Mouse (Mus musculus): ENCODE data around the gene Arih1.

GRCm38 (mm10) chr9:59484760-59485159 lies 1.7 kb downstream of the Arih1 start:
- TF ChIP-seq CTCF (IDR thresholded peaks at IDR 0.05; ENCODE audit: low read depth, low read length): no peak
- no peak for TF ChIP-seq POLR2A (IDR thresholded peaks at IDR 0.05; ENCODE audit: borderline replicate concordance, low read depth, low read length)

Measured in bone marrow macrophage, adult 2 months (primary cell).